Mouse (Mus musculus): ENCODE measurements around the gene Pramel3.
"Not testable (repeated sequence)": the region's sequence is repeated elsewhere in the genome, so short reads cannot be mapped to it uniquely, and the experiment has no call there.

Pramel3 gene

DNA sequence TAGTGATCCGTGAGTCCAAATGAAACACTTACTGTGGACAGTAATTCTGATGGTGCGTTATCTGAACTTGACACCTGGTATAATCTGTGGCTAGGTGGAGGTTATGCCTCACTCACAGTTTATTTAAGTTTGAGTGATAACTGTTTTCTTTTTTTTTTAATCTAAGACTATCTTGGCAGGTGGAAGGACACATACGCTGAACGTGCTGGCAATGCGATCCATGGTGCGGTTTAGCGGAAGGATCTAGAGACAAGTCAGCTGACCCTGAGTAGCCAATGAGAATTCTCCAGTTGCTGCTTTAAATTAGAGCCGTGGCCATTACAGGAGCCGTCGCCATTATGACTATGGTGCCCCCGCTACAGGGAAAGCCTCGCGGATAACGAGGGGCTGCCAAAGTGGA, at the start of gene Pramel3:
TSS of gene Pramel3 (plus strand) at position 301 of the 400 bp plus-strand sequence.
- DNase-seq: not testable (repeated sequence)

DNA sequence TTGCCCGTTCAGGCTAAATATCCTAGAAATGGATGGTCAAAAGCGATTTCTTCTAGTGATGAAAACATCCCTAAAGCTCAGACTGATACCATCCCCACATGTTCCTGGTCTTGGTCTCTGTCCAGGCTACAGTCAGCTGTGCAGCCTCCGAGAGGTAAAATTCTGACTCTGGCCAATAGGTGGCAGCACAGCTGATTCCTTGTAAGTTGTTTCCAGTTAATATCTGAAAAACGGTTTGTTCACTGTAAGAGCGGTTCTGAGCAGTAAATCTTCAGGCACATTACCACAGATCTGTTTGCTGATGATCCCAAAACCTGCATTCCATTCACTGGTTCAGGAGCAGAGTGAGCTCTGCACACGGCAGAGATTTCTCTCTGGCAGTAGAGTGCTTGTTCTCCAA, 58.6 kb downstream of the Pramel3 start:
- DNase-seq: not testable (repeated sequence)

DNA sequence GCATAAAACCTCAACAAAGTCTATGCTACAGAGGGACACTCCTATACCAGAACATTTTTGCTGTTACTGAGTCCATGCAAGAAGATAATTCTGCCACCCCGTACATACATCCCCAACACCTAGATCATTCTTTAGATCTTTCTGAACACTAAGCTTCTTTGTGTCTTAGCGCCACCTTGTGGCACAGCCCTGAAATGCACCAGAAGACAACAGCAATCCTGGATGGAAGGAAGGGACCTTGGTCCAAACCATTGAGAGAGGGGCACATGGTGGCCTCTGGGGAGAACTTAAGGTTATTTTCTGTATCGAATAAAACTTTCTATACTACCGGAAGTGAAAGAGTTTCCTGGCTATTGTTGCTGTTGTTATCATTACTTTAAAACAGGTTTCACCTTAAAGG, 59.8 kb downstream of the Pramel3 start:
- DNase-seq: not testable (repeated sequence)

All from kidney, adult 9 months (tissue).